Mouse (Mus musculus) layer of hippocampus, adult 2 months (tissue): ENCODE results near the gene Celf2. TPM values are rescaled to one million over a fixed set of nuclear protein-coding genes. Genes with fewer than 3 reads are reported as not detected.
"Not testable (repeated sequence)": the region's sequence is repeated elsewhere in the genome, so short reads cannot be mapped to it uniquely, and the experiment has no call there.

Source experiments
- DNase-seq, 2 experiments: peaks; one replicate each; pipeline ENCODE4 v3.0.0; 2022; ENCODE audit warnings: low spot score in 2 of 2
- H3K27ac ChIP-seq: fragments of 200-600 bp; 2 replicates; pipeline ENCODE4 v1.8.1; 2022
- H3K4me3 ChIP-seq: fragments of 200-600 bp; 2 replicates; pipeline ENCODE4 v1.8.1; 2022; ENCODE audit warnings: mild to moderate bottlenecking
- CTCF ChIP-seq: fragments of 200-600 bp; conservative IDR thresholded peaks from 2 replicates; pipeline ENCODE4 v1.8.1; 2022; ENCODE audit warnings: antibody characterized with exemption, mild to moderate bottlenecking, moderate library complexity
- long read RNA-seq, 2 experiments: library from polyadenylated mRNA; stranded (forward); transcript quantifications; one replicate each; pipeline ENCODE4 v2.0.0; 2021; ENCODE audit warnings: borderline mapping rate in 2 of 2
- total RNA-seq, 2 experiments: library from RNA; stranded (reverse); gene quantifications; 2 replicates each; pipeline ENCODE4 v1.2.3; 2021

Gene Celf2
- total RNA-seq, result 100 to 1,000 TPM; 500 to 535 TPM
- long read RNA-seq, experiment 1, full-length matches to known transcripts, result 5 of 73 reads
- long read RNA-seq, experiment 1, partial matches to known transcripts, result 8 of 73 reads
- long read RNA-seq, experiment 1, other reads (novel, unspliced or antisense), result 60 of 73 reads
- long read RNA-seq, experiment 2, full-length matches to known transcripts, result 8 of 105 reads
- long read RNA-seq, experiment 2, partial matches to known transcripts, result 26 of 105 reads
- long read RNA-seq, experiment 2, other reads (novel, unspliced or antisense), result 71 of 105 reads

DNA sequence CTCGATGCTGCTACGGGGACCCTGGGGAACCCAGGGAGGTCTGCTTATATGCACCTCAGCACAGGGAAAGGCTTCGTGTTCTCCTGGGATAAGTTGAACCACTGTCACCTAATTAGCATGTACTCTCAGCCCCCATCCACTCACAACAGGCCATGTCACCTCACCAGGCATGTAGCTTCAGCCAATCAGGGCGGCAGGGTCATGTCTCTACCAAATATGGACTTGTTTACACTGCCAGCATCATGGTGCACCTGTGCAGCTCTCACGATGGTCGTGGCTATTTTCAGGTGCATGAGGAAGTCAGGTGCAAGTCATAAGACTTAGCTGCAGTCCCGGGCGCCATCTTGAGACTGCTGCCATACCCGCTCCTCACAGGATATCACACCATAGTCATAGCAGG is at the start of gene Celf2:
Celf2 (minus strand) TSS at position 101 of the 400 bp plus-strand sequence.
- H3K4me3 ChIP-seq, DNase-seq: not testable (repeated sequence)

GRCm38 (mm10) chr2:7555144-7555892 is 46.0 kb upstream of the Celf2 start:
- Histone ChIP-seq H3K4me3 (no peak overlapping the region), H3K27ac (no peak overlapping the region; the same call in 1 of the 2 replicates)
- TF ChIP-seq CTCF, result no peak
- no peak for DNase-seq

More for the DNA sequence above, at the start of gene Celf2:
- not testable (repeated sequence) for H3K27ac ChIP-seq

- H3K27ac ChIP-seq, result no peak overlapping the region
- no peak for TF ChIP-seq CTCF
- no peak for DNase-seq
- H3K4me3 ChIP-seq, result no peak overlapping the region
Measured at GRCm38 (mm10) chr2:7554601-7555000, 45.2 kb upstream of the Celf2 start.

- DNase-seq, result no peak
- TF ChIP-seq CTCF, result no peak
Measured at GRCm38 (mm10) chr2:7552887-7553286, 43.5 kb upstream of the Celf2 start.

DNA sequence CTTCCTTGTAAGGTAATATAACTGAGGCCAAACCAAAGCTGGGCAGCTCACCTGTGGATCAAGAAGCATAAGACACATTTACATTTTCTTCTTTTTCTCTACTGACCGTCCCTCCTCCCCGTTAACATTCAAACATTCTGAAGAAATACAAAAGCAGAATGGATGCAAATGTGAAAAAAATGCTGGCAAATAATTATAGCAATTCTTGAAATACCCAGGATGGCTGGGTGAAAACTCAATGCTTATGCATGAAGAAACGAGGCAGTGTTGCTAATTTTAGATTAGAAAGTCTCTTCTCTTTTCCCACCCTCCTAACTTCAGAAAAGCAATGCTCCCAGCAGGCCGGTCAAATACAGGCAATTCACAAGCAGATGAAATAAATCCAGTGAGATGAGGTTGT is 39.5 kb upstream of the Celf2 start:
- H3K27ac ChIP-seq, result peak overlapping the region; percentile 48; the same call in 1 of the 2 replicates

More at GRCm38 (mm10) chr2:7552887-7553286, 43.5 kb upstream of the Celf2 start:
- Histone ChIP-seq H3K4me3 (no peak overlapping the region), H3K27ac (no peak overlapping the region)

DNA sequence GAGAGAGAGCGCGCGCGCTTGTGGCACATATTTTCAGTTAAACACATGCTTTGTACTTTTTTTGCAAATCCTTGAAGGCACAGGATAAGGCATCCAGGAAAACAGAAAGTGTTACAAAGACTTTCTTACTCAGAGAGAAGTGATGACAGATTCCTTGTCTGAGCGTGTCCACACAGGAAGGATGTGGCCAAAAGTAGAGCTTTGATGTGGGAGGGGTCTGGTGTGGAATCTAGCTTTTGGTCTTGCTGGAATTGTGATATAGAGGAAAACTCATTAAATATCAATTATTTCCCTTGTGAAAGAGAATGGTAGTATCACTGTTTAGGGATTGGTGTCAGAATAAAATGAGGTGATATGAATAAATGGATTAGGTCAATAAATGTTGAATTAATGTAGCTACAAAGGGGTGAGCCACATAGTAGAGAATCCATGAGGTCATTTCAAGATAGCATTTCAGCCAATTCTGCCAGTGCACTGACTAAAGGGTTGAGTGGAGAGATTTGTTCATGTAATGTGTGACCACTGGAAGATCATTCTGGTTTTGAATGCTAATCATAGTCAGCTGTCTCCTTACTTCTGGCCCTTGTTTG is 25.3 kb upstream of the Celf2 start:
- DNase-seq, result no peak
- no peak for TF ChIP-seq CTCF
- H3K4me3 ChIP-seq, result no peak overlapping the region
- H3K27ac ChIP-seq, result no peak overlapping the region

More for the DNA sequence above, 39.5 kb upstream of the Celf2 start:
- TF ChIP-seq CTCF, result no peak
- no peak for DNase-seq
- H3K4me3 ChIP-seq, result no peak overlapping the region

DNA sequence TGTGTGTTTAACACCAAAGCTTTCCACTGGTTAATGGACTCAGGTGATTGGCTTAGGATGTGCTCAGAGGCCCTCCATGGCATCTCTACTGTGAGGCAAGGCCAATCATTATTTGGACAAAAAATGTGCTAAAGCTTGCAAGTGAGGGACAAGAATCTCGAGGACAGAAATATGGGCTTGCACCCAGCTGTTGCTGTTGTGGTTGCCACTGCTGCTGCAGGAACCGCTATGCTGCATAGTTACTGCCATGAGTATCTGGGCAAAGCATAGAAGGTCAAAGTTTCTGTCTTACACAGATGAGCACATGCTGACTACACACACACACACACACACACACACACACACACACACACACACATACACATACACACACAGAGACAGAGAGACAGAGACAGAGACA is 24.8 kb upstream of the Celf2 start:
- Histone ChIP-seq H3K4me3 (no peak overlapping the region), H3K27ac (no peak overlapping the region)
- DNase-seq, result no peak
- TF ChIP-seq CTCF, result no peak

DNA sequence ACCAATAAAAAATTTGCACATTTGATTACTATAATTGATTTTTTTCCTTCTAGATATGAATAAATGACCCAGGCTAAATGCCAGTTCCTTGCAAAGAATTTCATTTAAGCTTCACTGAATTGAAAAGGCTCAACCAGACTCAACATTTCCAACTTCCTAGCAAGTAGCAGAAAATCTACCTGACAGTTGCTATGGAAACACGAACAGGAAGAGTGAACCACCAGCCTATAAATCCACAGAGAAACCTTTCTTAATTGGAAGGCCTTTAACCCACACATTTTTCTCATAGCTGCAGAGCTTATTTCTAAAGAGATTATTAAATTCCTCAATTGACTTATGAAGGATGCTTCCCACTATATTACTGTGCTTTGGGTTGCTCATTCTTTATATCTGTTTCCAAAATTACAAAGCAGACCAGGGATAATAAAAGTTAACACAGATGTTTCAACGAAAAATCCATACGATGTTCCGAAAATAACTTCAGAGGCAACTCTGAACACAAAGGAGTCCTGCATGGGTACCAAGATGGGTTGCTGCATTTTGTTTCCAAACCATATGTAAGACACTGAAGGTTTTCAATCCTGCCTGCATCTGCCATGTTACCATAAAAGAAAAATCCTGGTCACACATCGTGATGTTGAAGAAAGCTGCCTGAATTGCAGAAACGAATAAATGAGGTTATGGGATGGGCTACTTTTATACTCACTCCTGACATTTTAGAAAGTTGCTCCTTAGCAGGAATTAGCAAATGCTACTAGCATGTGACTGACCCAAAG is 22.0 kb upstream of the Celf2 start:
- H3K4me3 ChIP-seq, result no peak overlapping the region
- TF ChIP-seq CTCF, result no peak
- H3K27ac ChIP-seq, result peak overlapping the region; percentile 76
- DNase-seq, result no peak

GRCm38 (mm10) chr2:7530461-7531184 is 21.3 kb upstream of the Celf2 start:
- Histone ChIP-seq H3K27ac (peak overlapping the region; percentile 76), H3K4me3 (no peak overlapping the region)
- no peak for TF ChIP-seq CTCF
- no peak for DNase-seq

- Histone ChIP-seq H3K27ac (peak overlapping the region; percentile 76; the same call in 1 of the 2 replicates), H3K4me3 (no peak overlapping the region)
- DNase-seq, result peak; percentile 18 to 53
- TF ChIP-seq CTCF, result no peak
Measured at GRCm38 (mm10) chr2:7529637-7530036, 20.3 kb upstream of the Celf2 start.

DNA sequence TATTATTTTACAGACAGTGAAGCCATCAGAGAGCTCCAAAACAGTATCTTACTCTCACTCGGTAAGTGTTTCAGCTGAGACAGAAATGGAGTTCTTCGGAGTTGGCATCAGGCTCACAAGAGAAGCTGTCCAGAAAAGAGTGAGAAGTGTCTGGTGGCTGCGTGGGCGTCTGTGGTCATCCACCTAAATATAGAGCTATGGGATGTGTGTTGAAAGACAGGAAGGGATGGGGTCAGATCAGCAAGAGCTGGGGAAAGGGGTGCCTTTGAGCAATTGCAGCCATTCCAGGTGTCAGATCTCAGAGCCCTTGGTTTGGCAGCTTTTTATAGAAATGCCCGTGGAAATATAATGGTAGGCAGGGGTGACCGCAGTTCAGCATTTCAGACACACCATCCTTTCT is 17.3 kb upstream of the Celf2 start:
- TF ChIP-seq CTCF, result no peak
- H3K4me3 ChIP-seq, result no peak overlapping the region
- DNase-seq, result no peak
- no peak overlapping the region for H3K27ac ChIP-seq

GRCm38 (mm10) chr2:7519473-7519872 is 10.1 kb upstream of the Celf2 start:
- no peak overlapping the region for H3K27ac ChIP-seq

More at GRCm38 (mm10) chr2:7519473-7519872, 10.1 kb upstream of the Celf2 start:
- no peak for TF ChIP-seq CTCF
- H3K4me3 ChIP-seq, result no peak overlapping the region
- no peak for DNase-seq
